Mouse (Mus musculus): Measurements from ENCODE around the gene Tnfrsf9.

Gene Tnfrsf9

DNA sequence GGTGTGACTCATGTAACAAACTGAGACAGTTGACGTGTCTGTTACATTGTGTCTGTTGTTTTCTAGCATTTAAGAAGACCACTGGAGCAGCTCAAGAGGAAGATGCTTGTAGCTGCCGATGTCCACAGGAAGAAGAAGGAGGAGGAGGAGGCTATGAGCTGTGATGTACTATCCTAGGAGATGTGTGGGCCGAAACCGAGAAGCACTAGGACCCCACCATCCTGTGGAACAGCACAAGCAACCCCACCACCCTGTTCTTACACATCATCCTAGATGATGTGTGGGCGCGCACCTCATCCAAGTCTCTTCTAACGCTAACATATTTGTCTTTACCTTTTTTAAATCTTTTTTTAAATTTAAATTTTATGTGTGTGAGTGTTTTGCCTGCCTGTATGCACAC, 30.3 kb downstream of the Tnfrsf9 start:
- POLR2A ChIA-PET, result interaction anchor here in 1 of 4 experiments (0.6 to 1.2 kb wide), 3 partner anchors 45 to 251 kb away, joined by 3 to 4 read pairs (median 3); no protein-coding TSS in a partner anchor
- CTCF ChIA-PET, result no interaction called here

GRCm38 (mm10) chr4:150950972-150951371, 36.6 kb downstream of the Tnfrsf9 start:
- CTCF ChIA-PET, result interaction anchor here in 2 of 4 experiments (0.6 to 1.1 kb wide), 5 partner anchors 11 to 552 kb away, joined by 3 to 4 read pairs (median 3); no protein-coding TSS in a partner anchor
- POLR2A ChIA-PET, result interaction anchor here in 3 of 4 experiments (0.6 to 1.0 kb wide), 4 partner anchors 11 to 650 kb away, joined by 3 to 4 read pairs (median 3); no protein-coding TSS in a partner anchor

GRCm38 (mm10) chr4:150956369-150957105, 42.2 kb downstream of the Tnfrsf9 start:
- ChIA-PET CTCF (interaction anchor here in 3 of 4 experiments (0.5 to 2.7 kb wide), 14 partner anchors 8 to 664 kb away, joined by 3 to 12 read pairs (median 3); no protein-coding TSS in a partner anchor), POLR2A (interaction anchor here in 2 of 4 experiments (1.1 to 1.9 kb wide), 6 partner anchors 9 to 313 kb away, joined by 3 to 4 read pairs (median 4); no protein-coding TSS in a partner anchor)

DNA sequence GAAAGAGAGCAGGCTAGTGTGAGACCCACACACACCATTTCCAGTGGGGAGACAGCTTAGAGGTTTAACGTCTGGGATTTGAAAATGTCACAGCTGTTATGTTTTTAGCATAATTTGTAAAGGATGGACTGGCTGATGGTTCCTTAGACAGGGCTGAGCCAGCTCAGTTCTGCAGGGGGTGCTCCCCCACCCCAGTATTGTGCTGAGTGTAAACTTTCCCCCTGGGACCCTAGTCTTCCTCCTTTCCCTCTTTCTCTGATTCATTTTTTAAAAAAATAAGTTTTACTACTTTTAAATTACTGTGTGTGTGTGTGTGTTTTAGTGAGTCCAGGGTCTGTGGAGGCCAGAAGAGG, 42.7 kb downstream of the Tnfrsf9 start:
- CTCF ChIA-PET, result interaction anchor here in 3 of 4 experiments (0.5 to 2.7 kb wide), 11 partner anchors 7 to 665 kb away, joined by 3 to 12 read pairs (median 4); no protein-coding TSS in a partner anchor
- POLR2A ChIA-PET, result interaction anchor here in 3 of 4 experiments (0.5 to 1.9 kb wide), 7 partner anchors 9 to 687 kb away, joined by 3 to 4 read pairs (median 3); no protein-coding TSS in a partner anchor

DNA sequence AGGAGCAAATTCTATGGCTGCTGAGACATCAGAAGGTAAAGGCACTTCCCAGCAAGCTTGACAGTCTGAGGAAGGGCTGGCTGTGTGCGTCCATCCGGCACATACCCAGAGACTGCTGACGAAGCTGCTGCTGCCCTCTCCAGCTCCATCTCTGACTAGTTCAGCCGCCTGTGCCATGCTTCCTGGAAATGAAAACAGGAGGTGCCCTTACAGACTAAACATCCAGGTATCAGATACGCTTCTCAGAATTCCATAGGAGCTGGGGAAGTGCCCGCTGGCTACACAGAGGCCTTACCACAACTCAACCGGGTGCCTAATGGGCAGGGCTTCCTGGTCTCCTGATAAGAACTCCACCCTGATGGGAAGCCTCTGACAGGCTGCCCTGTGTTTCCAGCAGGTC, 44.2 kb downstream of the Tnfrsf9 start:
- ChIA-PET CTCF (interaction anchor here in 1 of 4 experiments (1.0 kb wide), 1 partner anchor 33 kb away, joined by 3 read pairs; no protein-coding TSS in a partner anchor), POLR2A (interaction anchor here in 1 of 4 experiments (1.4 kb wide), 1 partner anchor 21 kb away, joined by 3 read pairs; no protein-coding TSS in a partner anchor)

- CTCF ChIA-PET, result interaction anchor here in 1 of 4 experiments (1.9 kb wide), 1 partner anchor 36 kb away, joined by 7 read pairs; no protein-coding TSS in a partner anchor
These were observed 47.9 kb downstream of the Tnfrsf9 start for GRCm38 (mm10) chr4:150962231-150962630.

DNA sequence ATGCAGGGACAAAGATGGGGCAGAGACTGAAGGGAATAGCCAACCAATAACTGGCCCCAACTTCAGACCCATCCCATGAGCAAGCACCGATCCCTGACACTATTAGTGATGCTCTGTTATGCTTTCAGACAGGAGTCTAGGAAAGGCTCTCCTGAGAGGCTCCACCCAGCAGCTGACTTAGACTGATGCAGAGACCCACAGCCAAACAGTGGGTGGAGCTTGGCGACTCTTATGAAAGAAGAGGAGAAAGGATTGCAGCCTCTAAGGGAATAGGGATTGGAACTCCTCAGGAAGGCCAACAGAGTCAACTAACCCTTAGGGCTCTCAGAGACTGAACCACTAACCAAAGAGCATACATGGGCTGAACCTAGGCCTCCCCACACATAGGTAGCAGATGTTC, 49.3 kb downstream of the Tnfrsf9 start:
- ChIA-PET POLR2A (interaction anchor here in 2 of 4 experiments (0.6 to 1.6 kb wide), 4 partner anchors 13 to 436 kb away, joined by 3 to 4 read pairs (median 3); no protein-coding TSS in a partner anchor), CTCF (interaction anchor here (0.6 to 3.4 kb wide), 21 partner anchors 12 to 662 kb away, joined by 3 to 33 read pairs (median 4); partner anchors contain the start of gene Slc45a1 (in 1 of the 4))

More at GRCm38 (mm10) chr4:150962231-150962630, 47.9 kb downstream of the Tnfrsf9 start:
- POLR2A ChIA-PET, result interaction anchor here in 2 of 4 experiments (0.7 to 0.9 kb wide), 3 partner anchors 20 to 48 kb away, joined by 3 read pairs; partner anchors contain the start of genes Park7 (in 1 of the 2) and Tnfrsf9 (in 1 of the 2)

DNA sequence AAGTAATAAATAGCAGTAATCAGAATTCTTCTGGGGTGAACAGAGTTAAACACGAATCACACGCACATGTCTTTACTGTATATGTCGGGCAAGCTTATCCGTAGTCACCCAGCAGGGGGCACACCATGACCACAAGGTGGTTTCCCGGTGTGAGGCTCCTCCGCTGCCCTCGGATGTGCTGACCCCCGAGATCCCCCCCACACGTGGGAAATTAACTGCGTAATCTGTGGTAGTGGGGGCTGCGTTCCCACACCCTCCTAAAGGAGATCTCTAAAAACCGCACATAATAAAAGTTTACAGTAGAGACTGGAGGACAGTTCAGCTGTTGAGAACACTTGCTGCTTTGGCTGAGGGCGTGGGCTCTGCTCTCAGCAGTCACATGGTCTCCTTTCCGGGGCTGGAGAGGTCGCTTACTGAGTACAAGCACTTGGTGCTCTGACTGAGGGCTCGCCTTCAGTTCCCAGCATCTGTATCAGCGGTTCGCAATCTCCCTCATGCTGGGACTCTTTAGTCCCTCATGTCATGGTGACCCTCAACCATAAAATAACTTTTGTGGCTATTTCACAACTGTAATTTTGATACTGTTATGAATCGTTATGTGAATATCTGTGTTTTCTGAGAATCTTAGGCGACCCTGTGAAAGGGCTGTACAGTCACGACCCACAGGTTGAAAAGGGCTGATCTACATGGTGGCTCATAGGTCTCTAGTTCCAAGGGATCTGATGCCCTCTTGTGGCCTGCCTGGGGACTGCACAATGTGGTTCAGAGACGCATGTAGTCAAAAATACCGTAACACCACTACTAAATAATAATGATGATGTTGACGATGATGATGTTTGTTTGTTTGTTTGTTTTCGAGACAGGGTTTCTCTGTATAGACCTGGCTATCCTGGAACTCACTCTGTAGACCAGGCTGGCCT, 50.5 kb downstream of the Tnfrsf9 start:
- CTCF ChIA-PET, result interaction anchor here (0.5 to 3.4 kb wide), 72 partner anchors 8 to 700 kb away, joined by 3 to 33 read pairs (median 4); partner anchors contain the start of genes Park7 (in 1 of the 4), Slc45a1 (in 1 of the 4) and Tnfrsf9 (in 1 of the 4)
- POLR2A ChIA-PET, result interaction anchor here in 3 of 4 experiments (0.6 to 1.6 kb wide), 11 partner anchors 14 to 309 kb away, joined by 3 to 5 read pairs (median 3); no protein-coding TSS in a partner anchor

DNA sequence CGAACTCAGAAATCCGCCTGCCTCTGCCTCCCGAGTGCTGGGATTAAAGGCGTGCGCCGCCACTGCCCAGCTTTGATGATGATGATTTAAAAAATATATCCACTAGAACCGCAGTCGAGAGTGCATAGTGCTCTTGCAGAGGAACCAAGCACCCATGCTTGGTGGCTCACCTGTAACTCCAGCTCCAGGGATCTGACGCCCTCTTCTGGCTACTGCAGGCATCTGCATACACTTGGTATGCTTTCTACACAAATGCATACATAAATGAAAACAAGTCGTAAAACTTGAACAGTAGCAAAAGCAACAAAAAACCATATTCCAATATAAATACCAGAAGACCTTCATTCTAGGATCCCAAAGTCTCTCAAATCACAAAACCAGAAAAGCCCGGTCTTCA, 51.2 kb downstream of the Tnfrsf9 start:
- POLR2A ChIA-PET, result interaction anchor here in 3 of 4 experiments (0.6 to 1.6 kb wide), 6 partner anchors 50 to 401 kb away, joined by 3 to 5 read pairs (median 3); no protein-coding TSS in a partner anchor
- CTCF ChIA-PET, result interaction anchor here (0.7 to 3.4 kb wide), 42 partner anchors 8 to 669 kb away, joined by 3 to 33 read pairs (median 4); no protein-coding TSS in a partner anchor

DNA sequence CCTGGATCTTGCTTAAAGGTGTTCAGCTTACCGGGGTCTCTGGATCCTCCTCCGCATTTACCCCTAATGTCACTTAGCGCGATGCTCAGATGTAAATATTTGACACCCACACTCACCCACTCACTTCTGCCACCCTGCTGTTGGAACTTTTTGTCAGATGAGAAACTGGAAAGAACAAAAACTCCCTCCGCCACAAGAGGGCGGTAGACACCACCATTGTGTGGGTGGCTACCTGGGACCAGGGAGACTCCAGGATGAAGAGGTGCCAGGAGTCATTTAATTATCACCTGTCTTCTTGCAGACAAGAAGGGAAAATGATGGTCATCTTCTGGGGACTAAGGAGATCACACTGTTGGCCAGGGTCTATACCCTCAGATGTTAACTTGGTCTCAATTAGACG, 52.2 kb downstream of the Tnfrsf9 start:
- ChIA-PET CTCF (interaction anchor here in 3 of 4 experiments (0.6 to 3.4 kb wide), 26 partner anchors 11 to 342 kb away, joined by 3 to 33 read pairs (median 6); no protein-coding TSS in a partner anchor), POLR2A (no interaction called here)

DNA sequence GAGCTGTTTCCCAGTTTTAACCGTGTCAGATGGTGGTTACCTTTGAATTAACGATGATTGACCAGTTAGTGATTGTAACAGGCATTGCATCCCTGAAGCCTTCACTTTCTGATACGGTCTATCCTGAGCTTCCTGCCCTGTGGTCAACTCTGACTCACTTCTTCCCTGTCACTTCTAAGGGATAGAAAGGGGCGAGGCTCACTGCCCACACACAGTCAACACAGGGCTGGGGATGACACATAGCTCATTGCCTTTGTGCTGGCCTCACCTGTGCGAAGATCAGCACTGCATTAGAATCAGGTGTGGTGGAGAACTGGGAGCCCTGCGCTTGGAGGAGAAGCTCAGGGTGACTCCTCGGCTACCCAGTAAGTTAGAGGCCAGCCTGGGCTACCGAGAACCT, 54.6 kb downstream of the Tnfrsf9 start:
- POLR2A ChIA-PET, result interaction anchor here in 3 of 4 experiments (0.6 to 1.5 kb wide), 6 partner anchors 10 to 171 kb away, joined by 3 to 7 read pairs (median 4); no protein-coding TSS in a partner anchor
- CTCF ChIA-PET, result interaction anchor here in 3 of 4 experiments (0.7 to 2.5 kb wide), 17 partner anchors 9 to 313 kb away, joined by 3 to 29 read pairs (median 4); no protein-coding TSS in a partner anchor

DNA sequence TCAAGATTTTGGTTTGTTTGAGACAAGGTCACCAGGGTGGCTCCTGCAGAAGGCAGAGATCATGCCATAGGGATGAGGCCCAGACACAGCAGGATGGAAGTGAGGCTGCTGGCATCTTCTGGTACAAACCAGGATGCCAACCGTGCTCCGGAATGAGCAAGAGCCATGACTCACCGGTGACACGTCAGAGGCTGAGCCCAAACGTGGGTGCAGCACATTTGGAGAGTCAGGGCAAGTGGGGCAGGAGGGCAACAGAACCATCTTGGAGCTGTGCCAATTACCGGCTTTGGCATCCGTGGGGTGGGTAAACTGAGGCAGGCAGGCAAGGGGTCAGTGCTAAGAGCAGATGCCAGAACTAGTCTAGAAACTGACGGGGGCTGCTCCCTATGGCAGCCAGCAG, 58.9 kb downstream of the Tnfrsf9 start:
- ChIA-PET CTCF (interaction anchor here in 1 of 4 experiments (0.7 to 0.8 kb wide), 2 partner anchors 166 to 169 kb away, joined by 3 read pairs; no protein-coding TSS in a partner anchor), POLR2A (no interaction called here)

DNA sequence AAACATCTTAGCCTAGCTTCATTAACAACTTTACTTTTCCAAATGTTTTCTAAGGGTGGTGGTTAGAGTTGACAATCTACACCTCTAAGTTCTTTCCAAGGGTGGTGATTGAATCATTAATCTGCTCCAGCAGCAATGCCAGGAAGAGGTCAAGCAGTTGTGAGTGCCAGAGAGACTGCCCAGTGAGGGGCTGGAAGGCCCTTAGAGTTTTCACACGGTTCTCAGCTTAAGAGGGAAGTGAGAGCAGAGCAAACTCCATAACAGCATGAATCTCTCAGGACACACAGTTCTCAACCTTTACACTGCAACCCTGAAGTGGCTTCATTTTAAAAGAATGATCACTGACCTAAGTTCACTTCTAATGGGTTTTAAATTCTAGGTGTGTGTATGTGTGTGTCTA, 60.8 kb downstream of the Tnfrsf9 start:
- ChIA-PET CTCF (no interaction called here), POLR2A (no interaction called here)

DNA sequence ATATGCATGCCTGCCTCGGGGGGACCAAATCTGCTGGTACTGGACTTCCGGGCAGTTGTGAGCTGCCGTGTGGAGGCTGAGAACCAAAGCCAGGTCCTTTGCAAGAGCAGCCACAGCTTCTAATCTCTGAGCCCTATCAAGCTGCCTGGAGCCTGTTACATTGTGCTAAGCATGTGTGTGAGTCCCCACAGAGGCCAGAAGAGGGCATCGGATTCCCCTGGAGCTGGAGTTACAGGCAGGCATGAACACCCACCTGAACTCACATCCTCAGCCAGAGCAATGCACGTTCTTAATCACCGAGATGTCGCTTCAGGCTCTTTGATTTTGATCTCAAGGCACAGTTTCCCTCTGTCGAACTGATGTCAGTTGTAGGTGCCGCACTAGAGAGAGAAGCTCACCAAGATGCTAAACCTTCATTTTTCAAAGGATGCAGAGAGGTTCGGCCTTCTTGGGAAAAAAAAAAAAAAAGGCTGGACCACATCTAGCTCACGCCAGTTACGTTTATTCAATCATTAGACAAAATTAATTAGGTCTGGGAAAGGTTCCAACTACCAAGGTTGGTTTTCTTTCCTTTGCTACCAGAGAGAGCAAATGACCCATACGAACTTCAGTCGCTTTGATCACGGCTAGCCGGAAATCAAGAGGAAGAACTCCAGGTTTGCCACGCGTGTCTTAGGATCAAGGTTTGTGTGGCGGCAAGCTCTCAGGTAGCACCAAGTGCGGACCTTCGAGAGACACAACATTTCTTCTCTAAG, 64.0 kb downstream of the Tnfrsf9 start:
- ChIA-PET POLR2A (interaction anchor here in 2 of 4 experiments (0.6 to 2.0 kb wide), 5 partner anchors 10 to 66 kb away, joined by 3 to 7 read pairs (median 3); partner anchors contain the start of gene Per3 (in 1 of the 2)), CTCF (interaction anchor here (0.6 to 1.8 kb wide), 28 partner anchors 9 to 1435 kb away, joined by 3 to 10 read pairs (median 4); no protein-coding TSS in a partner anchor)

- ChIA-PET POLR2A (interaction anchor here in 2 of 4 experiments (0.5 to 2.0 kb wide), 5 partner anchors 11 to 1548 kb away, joined by 3 to 7 read pairs (median 4); no protein-coding TSS in a partner anchor), CTCF (interaction anchor here in 3 of 4 experiments (0.7 to 2.7 kb wide), 11 partner anchors 11 to 316 kb away, joined by 3 to 12 read pairs (median 3); no protein-coding TSS in a partner anchor)
These were observed 65.1 kb downstream of the Tnfrsf9 start for GRCm38 (mm10) chr4:150979455-150979854.

GRCm38 (mm10) chr4:150980153-150980552, 65.8 kb downstream of the Tnfrsf9 start:
- ChIA-PET POLR2A (interaction anchor here in 3 of 4 experiments (0.6 to 1.2 kb wide), 6 partner anchors 15 to 939 kb away, joined by 3 to 7 read pairs (median 3); no protein-coding TSS in a partner anchor), CTCF (interaction anchor here (0.6 to 2.7 kb wide), 13 partner anchors 11 to 315 kb away, joined by 3 to 12 read pairs (median 3); no protein-coding TSS in a partner anchor)
